Mouse (Mus musculus): ENCODE data around the gene Adck1. TPM values are rescaled to one million over a fixed set of nuclear protein-coding genes. Genes with fewer than 3 reads are reported as not detected.
"Not testable (repeated sequence)": the region's sequence is repeated elsewhere in the genome, so short reads cannot be mapped to it uniquely, and the experiment has no call there.

The Adck1 gene
- total RNA-seq, 2 experiments from 2014 or later = 17.8 to 24.6 TPM

GRCm38 (mm10) chr12:88471884-88472283 lies 111.5 kb downstream of the Adck1 start:
- not testable (repeated sequence) for DNase-seq

- no peak for DNase-seq
These were observed 112.5 kb downstream of the Adck1 start for GRCm38 (mm10) chr12:88472832-88473231.

GRCm38 (mm10) chr12:88473796-88474195 lies 113.4 kb downstream of the Adck1 start:
- no peak for DNase-seq

- DNase-seq = no peak
These were observed 115.5 kb downstream of the Adck1 start for GRCm38 (mm10) chr12:88475833-88476232.

- no peak for DNase-seq
These were observed 116.3 kb downstream of the Adck1 start for GRCm38 (mm10) chr12:88476702-88477101.

- DNase-seq = no peak
These were observed 121.3 kb downstream of the Adck1 start for GRCm38 (mm10) chr12:88481657-88482056.

- no peak for DNase-seq
These were observed 130.5 kb downstream of the Adck1 start for GRCm38 (mm10) chr12:88490881-88491280.

Other genes with a start within 250 kb of the Adck1 start
- gene Gm10436, start 178.4 kb upstream of the Adck1 start, total RNA-seq (2021) = not detected
- gene Gm8332, start 110.5 kb upstream of the Adck1 start, total RNA-seq (2021) = not detected
- not detected for gene Gm5662, start 86.1 kb upstream of the Adck1 start, total RNA-seq (2021)
- not detected for gene Gm5039, start 36.5 kb upstream of the Adck1 start, total RNA-seq (2021)

Data from adrenal gland, postnatal 36 days (tissue).